Mouse (Mus musculus) hindbrain, embryonic 16.5 days (tissue): ENCODE data around the gene Sorcs3. TPM values are rescaled to one million over a fixed set of nuclear protein-coding genes. Genes with fewer than 3 reads are reported as not detected.

Experiments
- ATAC-seq: fragments of 200-750 bp; cut with Nextera tagmentation; 2 replicates; pipeline ENCODE4 v1.8.0; 2017; ENCODE audit warnings: moderate TSS enrichment, moderate library complexity
- H3K27ac ChIP-seq: fragments of 300-500 bp; sonication (generic); 2 replicates; pipeline ENCODE4 v1.5.1; 2014; ENCODE audit warnings: low read depth, mild to moderate bottlenecking, control low read depth, low read length, moderate library complexity
- H3K27me3 ChIP-seq: fragments of 300-500 bp; sonication (generic); replicated peaks from 2 replicates; pipeline ENCODE4 v1.6.1; 2014; ENCODE audit warnings: low read length; ENCODE audit not compliant: control insufficient read depth, insufficient read depth
- H3K36me3 ChIP-seq: fragments of 300-500 bp; sonication (generic); 2 replicates; pipeline ENCODE4 v1.6.1; 2014; ENCODE audit warnings: mild to moderate bottlenecking, low read length, moderate library complexity, mixed read lengths; ENCODE audit not compliant: control insufficient read depth, insufficient read depth
- H3K4me1 ChIP-seq: fragments of 300-500 bp; sonication (generic); 2 replicates; pipeline ENCODE4 v1.6.1; 2014; ENCODE audit warnings: low read depth, low read length; ENCODE audit not compliant: control insufficient read depth, insufficient read depth
- H3K4me2 ChIP-seq: fragments of 300-500 bp; sonication (generic); 2 replicates; pipeline ENCODE4 v1.6.1; 2014; ENCODE audit warnings: mild to moderate bottlenecking, low read length, control low read depth, moderate library complexity
- H3K4me3 ChIP-seq: fragments of 300-500 bp; sonication (generic); 2 replicates; pipeline ENCODE4 v1.5.1; 2014; ENCODE audit warnings: mild to moderate bottlenecking, low read length, control low read depth, moderate library complexity
- H3K9ac ChIP-seq: fragments of 300-500 bp; sonication (generic); 2 replicates; pipeline ENCODE4 v1.6.1; 2014; ENCODE audit warnings: low read depth, mild to moderate bottlenecking, control low read depth, low read length, moderate library complexity
- H3K9me3 ChIP-seq: fragments of 300-500 bp; sonication (generic); 2 replicates; pipeline ENCODE4 v1.6.1; 2014; ENCODE audit warnings: mild to moderate bottlenecking, low read length, moderate library complexity; ENCODE audit not compliant: control insufficient read depth
- WGBS: fragments of 180-500 bp; shearing (Covaris S2); extraction: QIAGEN DNeasy Blood & Tissue Kit; methylation state at CpG from one replicate; pipeline ENCODE4 v1.1.7; 2014; 5-methylcytosine and 5-hydroxymethylcytosine counted together
- polyA plus RNA-seq: library from polyadenylated mRNA; unstranded; fragments of >200 nt; fragmentation: Nextera tagmentation; extraction: Ambion mirVana; gene quantifications from 2 replicates; pipeline ENCODE4 v1.2.1, GENCODE M21; 2015

Gene Sorcs3
- polyA plus RNA-seq, 1 experiment from 2014 or later, result 14.5 TPM

DNA sequence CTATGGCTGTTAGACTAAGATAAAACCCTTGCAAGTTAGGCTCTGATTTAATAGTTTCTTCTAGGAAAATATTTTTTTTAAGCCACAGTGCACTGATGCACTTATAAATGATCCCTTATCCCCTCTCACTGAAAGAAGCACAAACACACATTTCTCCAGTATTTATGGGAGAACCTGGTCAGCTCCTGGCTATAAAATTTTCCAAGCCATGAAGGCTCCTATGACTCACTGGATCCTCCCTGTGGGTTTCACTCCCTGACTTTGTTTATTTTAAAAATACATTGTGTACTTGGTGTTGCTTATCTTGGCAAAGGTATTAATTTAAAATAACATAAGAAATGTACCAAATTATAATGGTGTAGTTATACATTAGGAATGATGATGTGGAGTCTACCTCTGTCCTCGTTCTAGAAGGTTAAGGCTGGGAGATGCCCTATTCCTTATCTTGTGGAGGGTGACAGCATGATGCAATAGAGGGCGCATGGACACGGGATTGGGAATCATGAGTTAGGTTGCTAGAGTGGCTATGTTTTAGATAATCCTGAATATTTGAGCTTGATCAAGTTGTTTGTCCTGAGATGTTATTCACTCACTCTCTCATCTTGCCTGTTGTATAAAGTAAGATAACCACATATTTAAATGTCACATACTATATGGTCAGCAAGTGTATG is 573.4 kb downstream of the Sorcs3 start:
- H3K4me3 ChIP-seq, result no peak overlapping the region
- H3K27ac ChIP-seq, result no peak overlapping the region
- no peak overlapping the region for H3K4me2 ChIP-seq
- H3K36me3 ChIP-seq, result 0 out of 2 replicates have a peak, but pooled peaks cover 4% of the 10 kb centered on the region
- H3K9me3 ChIP-seq, result no peaks in the 10 kb centered on the region; the same call in 1 of the 2 replicates
- H3K9ac ChIP-seq, result no peak overlapping the region
- no peak for ATAC-seq
- no peaks in the 10 kb centered on the region for H3K27me3 ChIP-seq
- peaks cover 3% of the 10 kb centered on the region for H3K4me1 ChIP-seq
- WGBS, result 88% methylated on average over 3 of the region's 3 CpGs

DNA sequence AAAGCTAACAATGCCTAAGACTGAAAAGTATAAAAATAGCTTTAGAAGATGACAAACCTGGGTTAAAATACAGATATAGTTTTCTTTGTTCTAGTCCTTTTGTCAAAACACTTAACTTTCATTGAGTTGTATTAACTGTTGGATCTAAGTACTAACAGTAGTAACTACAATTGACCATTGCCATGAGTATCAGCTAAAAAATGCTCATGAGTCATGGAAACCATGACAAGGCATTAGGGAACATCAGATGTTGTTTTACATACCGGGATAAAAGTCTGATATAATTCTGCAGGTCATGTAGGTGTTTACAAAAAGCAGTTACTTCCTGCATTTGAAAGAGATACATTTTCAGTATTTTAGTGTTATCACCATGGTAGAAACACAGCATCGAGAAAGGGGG is 575.0 kb downstream of the Sorcs3 start:
- 94% methylated on average over 2 of the region's 2 CpGs for WGBS
- ATAC-seq, result no peak
- no peak overlapping the region for H3K9ac ChIP-seq

DNA sequence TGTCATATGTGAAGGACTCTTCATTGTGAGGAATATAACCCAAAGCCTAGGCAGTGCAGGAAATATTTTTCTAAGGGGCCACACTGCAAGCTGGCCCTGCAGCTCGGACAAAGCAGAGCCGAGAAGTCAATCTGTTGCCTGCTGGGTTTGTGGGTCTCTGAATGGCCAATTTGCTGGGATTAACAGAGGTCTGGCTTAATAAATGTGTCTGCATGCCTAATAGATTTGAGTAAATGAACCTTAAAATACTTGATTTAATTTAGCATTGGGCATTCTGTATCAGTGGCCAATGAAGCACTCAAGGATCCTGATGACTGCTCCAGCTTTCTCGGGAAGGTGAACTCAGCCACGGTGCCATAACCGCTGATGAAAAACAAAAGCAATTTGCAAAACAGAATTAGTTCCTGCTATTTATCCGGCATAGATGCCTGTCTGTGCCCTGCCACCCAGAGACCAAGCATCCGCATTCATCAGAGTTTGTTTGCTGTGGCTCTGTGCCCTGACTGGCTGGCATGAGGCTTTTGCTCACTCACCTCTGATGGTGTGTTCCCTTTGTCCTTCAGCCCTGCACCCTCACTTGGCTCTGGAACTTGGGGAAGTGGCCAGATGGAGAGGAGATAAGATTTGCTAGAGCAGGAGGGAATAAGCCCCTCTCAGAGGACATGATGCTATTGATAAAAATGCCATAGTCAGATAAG is 576.3 kb downstream of the Sorcs3 start:
- 17% methylated on average over 7 of the region's 7 CpGs for WGBS

More for the DNA sequence above, 575.0 kb downstream of the Sorcs3 start:
- Histone ChIP-seq H3K36me3 (0 out of 2 replicates have a peak, but pooled peaks cover 4% of the 10 kb centered on the region), H3K4me2 (no peak overlapping the region), H3K4me3 (no peak overlapping the region), H3K27ac (no peak overlapping the region), H3K4me1 (peaks cover 3% of the 10 kb centered on the region), H3K27me3 (no peaks in the 10 kb centered on the region), H3K9me3 (no peaks in the 10 kb centered on the region; the same call in 1 of the 2 replicates)

DNA sequence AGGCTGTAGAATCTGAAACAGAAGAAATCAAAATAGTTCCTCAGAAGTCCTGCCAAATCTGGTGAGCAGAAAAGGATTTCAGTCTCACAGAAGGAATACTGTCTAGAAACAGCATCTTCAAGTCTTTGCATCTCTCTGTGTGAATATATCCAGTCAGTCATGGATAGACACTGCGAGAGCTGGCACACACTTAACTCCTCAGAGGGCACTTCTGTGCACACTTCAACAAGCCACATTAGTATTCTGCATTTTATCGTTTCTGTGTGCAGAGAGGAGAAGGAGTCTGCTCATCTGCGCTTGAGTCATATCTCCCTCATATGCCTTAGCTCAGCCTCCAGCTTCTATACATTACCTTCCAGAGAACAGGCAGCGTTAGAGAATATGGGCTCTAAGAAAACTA is 581.4 kb downstream of the Sorcs3 start:
- Histone ChIP-seq H3K9ac (no peak overlapping the region), H3K9me3 (no peaks in the 10 kb centered on the region), H3K4me2 (no peak overlapping the region), H3K4me1 (peaks cover 2% of the 10 kb centered on the region), H3K27ac (no peak overlapping the region), H3K4me3 (no peak overlapping the region), H3K36me3 (no peaks in the 10 kb centered on the region), H3K27me3 (no peaks in the 10 kb centered on the region)
- no peak for ATAC-seq
- 69% methylated on average over 4 of the region's 4 CpGs for WGBS

More for the DNA sequence above, 576.3 kb downstream of the Sorcs3 start:
- no peak overlapping the region for H3K9ac ChIP-seq
- H3K27ac ChIP-seq, result peak overlapping the region; percentile 35; the same call in 1 of the 2 replicates
- peaks cover 3% of the 10 kb centered on the region for H3K4me1 ChIP-seq
- no peaks in the 10 kb centered on the region for H3K9me3 ChIP-seq
- ATAC-seq, result peak; percentile 83
- H3K27me3 ChIP-seq, result no peaks in the 10 kb centered on the region
- H3K4me2 ChIP-seq, result no peak overlapping the region
- H3K36me3 ChIP-seq, result no peaks in the 10 kb centered on the region
- no peak overlapping the region for H3K4me3 ChIP-seq

DNA sequence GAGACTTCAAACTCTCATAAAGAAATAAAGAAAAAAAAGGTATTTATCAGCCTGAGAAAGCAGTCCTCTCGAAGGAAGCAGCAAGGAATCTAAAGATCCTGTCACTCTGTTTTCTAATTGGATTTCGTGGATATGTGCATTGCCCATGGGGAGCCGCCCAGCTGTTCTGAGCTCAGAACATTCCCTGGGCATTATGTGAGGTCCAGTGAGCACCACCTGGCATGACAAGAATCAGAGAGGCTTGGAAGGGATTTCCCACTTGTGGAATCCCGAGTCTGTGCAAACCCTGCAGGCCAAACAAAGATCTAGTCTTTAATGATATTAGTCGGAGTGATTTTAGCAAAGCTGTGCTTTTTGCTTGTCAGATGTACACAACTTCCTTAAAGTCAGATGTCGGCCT is 598.7 kb downstream of the Sorcs3 start:
- 31% methylated on average over 6 of the region's 6 CpGs for WGBS
- Histone ChIP-seq H3K4me1 (peaks cover 2% of the 10 kb centered on the region; the same call in 1 of the 2 replicates), H3K4me2 (no peak overlapping the region), H3K9me3 (no peaks in the 10 kb centered on the region), H3K9ac (no peak overlapping the region), H3K27me3 (no peaks in the 10 kb centered on the region), H3K4me3 (no peak overlapping the region), H3K27ac (no peak overlapping the region), H3K36me3 (no peaks in the 10 kb centered on the region)
- peak; percentile 48; the same call in 1 of the 2 replicates for ATAC-seq

DNA sequence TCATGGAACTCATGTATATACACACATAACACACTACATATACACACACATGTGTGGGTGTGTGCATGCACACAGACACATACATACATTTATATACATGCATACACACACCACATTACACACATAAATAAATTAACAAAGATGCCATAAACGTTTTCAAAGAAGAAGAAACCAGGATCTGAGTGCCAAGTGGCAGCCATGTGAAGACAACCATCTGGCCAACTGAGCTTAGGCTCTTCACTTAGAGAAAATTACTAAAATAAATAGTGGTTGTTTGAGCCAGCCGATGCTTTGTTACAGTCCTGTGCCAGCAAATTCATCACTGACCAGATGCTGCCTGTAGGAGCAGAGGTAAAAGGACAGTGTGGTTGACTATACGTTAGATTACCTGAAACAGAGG is 605.7 kb downstream of the Sorcs3 start:
- no peak for ATAC-seq
- no peak overlapping the region for H3K9ac ChIP-seq

DNA sequence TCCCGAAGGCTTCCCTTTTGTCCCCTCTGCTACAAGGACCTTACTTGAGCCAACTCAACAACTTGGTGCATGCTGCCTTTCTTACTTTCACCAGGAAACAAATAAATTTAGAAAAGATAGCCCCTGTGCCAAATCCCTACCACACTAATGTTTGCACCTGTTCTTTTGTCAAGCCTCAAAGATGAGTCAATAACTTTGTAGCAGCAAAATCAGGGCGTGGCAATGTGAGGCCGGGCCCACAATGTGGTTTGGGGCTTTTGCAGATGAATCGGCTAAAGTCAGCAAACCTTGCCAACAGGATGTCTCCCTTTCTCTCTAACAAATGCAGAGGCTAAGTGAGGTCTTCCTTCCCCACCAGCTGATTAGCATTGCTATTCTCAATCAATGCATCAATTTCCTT is 608.0 kb downstream of the Sorcs3 start:
- Histone ChIP-seq H3K27ac (no peak overlapping the region), H3K9ac (no peak overlapping the region), H3K4me1 (no peaks in the 10 kb centered on the region), H3K4me3 (no peak overlapping the region), H3K9me3 (no peaks in the 10 kb centered on the region), H3K27me3 (no peaks in the 10 kb centered on the region), H3K4me2 (no peak overlapping the region), H3K36me3 (no peaks in the 10 kb centered on the region)
- no peak for ATAC-seq
- 87% methylated on average over 4 of the region's 4 CpGs for WGBS

More for the DNA sequence above, 605.7 kb downstream of the Sorcs3 start:
- no peak overlapping the region for H3K4me3 ChIP-seq
- no peaks in the 10 kb centered on the region for H3K36me3 ChIP-seq
- no peak overlapping the region for H3K27ac ChIP-seq
- H3K27me3 ChIP-seq, result no peaks in the 10 kb centered on the region
- H3K9me3 ChIP-seq, result no peaks in the 10 kb centered on the region
- H3K4me1 ChIP-seq, result no peaks in the 10 kb centered on the region
- no peak overlapping the region for H3K4me2 ChIP-seq
- 62% methylated on average over 3 of the region's 3 CpGs for WGBS

DNA sequence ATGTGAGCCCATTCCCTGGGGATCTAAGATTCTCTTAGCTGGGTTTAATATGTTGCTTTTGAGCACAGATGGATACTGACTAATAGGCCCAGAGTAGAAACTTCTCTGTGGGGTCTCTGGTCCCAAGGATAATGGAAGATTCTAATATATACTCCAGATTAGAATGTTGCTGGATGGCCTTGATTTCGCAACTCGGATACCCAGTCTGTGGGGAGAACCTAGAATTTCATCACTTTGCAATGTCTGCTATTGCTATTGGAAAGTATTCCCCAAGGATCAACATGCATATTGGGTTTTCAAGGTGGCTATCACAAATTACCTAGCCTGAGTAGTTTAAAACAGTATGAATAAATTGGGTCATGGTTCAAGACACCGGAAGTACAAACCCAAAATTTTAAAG is 609.2 kb downstream of the Sorcs3 start:
- no peak for ATAC-seq
- no peak overlapping the region for H3K4me3 ChIP-seq
- no peak overlapping the region for H3K9ac ChIP-seq
- no peak overlapping the region for H3K27ac ChIP-seq
- 93% methylated on average over 3 of the region's 3 CpGs for WGBS
- H3K4me1 ChIP-seq, result no peaks in the 10 kb centered on the region
- H3K27me3 ChIP-seq, result no peaks in the 10 kb centered on the region
- no peaks in the 10 kb centered on the region for H3K36me3 ChIP-seq
- H3K4me2 ChIP-seq, result no peak overlapping the region
- H3K9me3 ChIP-seq, result no peaks in the 10 kb centered on the region

DNA sequence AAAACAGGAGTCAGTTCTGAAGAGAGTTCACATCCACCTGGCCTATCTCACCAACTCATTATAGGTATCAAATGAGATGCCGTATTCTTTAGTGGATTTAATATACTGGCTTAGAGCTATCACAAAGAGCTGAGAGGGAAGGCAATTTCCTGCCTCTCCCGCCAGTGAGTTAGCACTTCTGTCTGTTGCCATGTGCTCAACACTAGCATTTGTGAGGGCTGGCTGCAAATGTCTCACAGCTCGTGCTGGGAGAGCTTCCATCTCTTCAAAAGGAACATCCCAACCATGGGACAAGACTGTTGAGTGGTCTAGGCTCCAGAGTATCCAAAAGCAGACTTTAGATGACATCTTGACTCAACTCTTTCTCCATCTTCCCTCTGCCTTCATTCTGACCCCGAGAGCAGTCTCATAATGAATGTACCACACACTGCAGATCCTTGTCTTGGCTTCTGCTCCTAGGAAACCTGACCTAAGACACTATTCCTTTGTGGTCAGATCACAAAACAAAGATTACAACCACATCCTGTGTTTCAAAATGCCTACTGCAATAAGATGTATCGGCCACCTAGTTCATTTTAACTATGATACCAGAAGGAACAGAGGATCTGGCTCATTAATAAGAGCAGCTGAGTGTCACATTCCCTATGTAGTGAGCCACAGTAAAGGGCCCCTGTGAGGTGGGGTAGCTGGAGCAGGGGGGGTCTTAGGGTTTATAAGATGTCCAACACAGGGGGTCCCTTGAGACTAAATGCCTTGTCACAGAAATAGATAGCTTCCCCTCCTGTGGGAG is 614.9 kb downstream of the Sorcs3 start:
- Histone ChIP-seq H3K4me2 (no peak overlapping the region), H3K27ac (no peak overlapping the region), H3K9ac (no peak overlapping the region), H3K27me3 (no peaks in the 10 kb centered on the region), H3K9me3 (no peaks in the 10 kb centered on the region), H3K4me1 (no peaks in the 10 kb centered on the region), H3K4me3 (no peak overlapping the region), H3K36me3 (no peaks in the 10 kb centered on the region)
- 73% methylated on average over 5 of the region's 5 CpGs for WGBS
- ATAC-seq, result no peak
